Mouse (Mus musculus): ENCODE results near the gene Nampt.

DNA sequence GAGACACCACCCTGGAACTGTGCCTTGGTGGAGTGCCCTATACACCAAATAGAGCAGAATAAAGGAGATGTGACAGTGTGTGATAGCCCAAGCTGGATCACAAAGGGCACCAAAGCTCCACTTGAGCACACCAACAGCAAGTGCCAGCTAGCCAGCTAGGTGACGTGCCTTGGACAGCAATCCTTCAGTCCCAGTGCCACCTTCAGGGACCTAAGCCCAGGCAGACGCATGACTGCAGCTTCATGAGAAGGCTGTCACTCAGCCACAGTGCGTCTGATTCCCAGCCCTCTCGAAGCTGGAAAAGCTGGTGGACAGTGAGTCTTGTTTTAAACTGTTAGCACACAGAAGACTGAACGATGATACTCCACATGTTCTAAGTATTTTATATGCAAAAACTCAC, 70.5 kb downstream of the Nampt start:
- TF ChIP-seq CTCF (IDR thresholded peaks at IDR 0.05; ENCODE audit: low read depth): no peak
- TF ChIP-seq EP300 (optimal IDR thresholded peaks at IDR 0.05): no peak

Measured in stomach, postnatal 0 days (tissue).